Mouse (Mus musculus) neural tube, embryonic 14.5 days (tissue): Measurements from ENCODE around the gene Megf11. TPM values are rescaled to one million over a fixed set of nuclear protein-coding genes. Genes with fewer than 3 reads are reported as not detected.
"Not testable (repeated sequence)": the region's sequence is repeated elsewhere in the genome, so short reads cannot be mapped to it uniquely, and the experiment has no call there.

ENCODE experiments used
- ATAC-seq: fragments of 200-750 bp; cut with Nextera tagmentation; 2 replicates; pipeline ENCODE4 v1.8.0; 2017; ENCODE audit warnings: low read depth, mild to moderate bottlenecking, moderate TSS enrichment, moderate library complexity
- H3K27ac ChIP-seq: fragments of 300-500 bp; sonication (generic); 2 replicates; pipeline ENCODE4 v1.5.1; 2014; ENCODE audit warnings: low read depth, mild to moderate bottlenecking, control low read depth, low read length, moderate library complexity, mixed read lengths
- H3K27me3 ChIP-seq: fragments of 300-500 bp; sonication (generic); 2 replicates; pipeline ENCODE4 v1.6.1; 2014; ENCODE audit warnings: low read length; ENCODE audit not compliant: control insufficient read depth, insufficient read depth
- H3K36me3 ChIP-seq: fragments of 300-500 bp; sonication (generic); 2 replicates; pipeline ENCODE4 v1.6.1; 2014; ENCODE audit warnings: low read length, mixed read lengths; ENCODE audit not compliant: control insufficient read depth, insufficient read depth
- H3K4me1 ChIP-seq: fragments of 300-500 bp; sonication (generic); 2 replicates; pipeline ENCODE4 v1.6.1; 2014; ENCODE audit warnings: low read length; ENCODE audit not compliant: control insufficient read depth, insufficient read depth
- H3K4me2 ChIP-seq: fragments of 300-500 bp; sonication (generic); 2 replicates; pipeline ENCODE4 v1.6.1; 2014; ENCODE audit warnings: mild to moderate bottlenecking, low read depth, low read length, control low read depth
- H3K4me3 ChIP-seq: fragments of 300-500 bp; sonication (generic); 2 replicates; pipeline ENCODE4 v1.5.1; 2014; ENCODE audit warnings: low read depth, low read length, control low read depth, mixed read lengths
- H3K9ac ChIP-seq: fragments of 300-500 bp; sonication (generic); replicated peaks from 2 replicates; pipeline ENCODE4 v1.6.1; 2014; ENCODE audit warnings: low read depth, mild to moderate bottlenecking, control low read depth, low read length, mixed read lengths
- H3K9me3 ChIP-seq: fragments of 300-500 bp; sonication (generic); 2 replicates; pipeline ENCODE4 v1.6.1; 2016; ENCODE audit warnings: low read length; ENCODE audit not compliant: control insufficient read depth
- WGBS: fragments of 180-500 bp; shearing (Covaris S2); extraction: QIAGEN DNeasy Blood & Tissue Kit; methylation state at CpG from one replicate; pipeline ENCODE4 v1.1.7; 2014; 5-methylcytosine and 5-hydroxymethylcytosine counted together
- polyA plus RNA-seq: library from polyadenylated mRNA; unstranded; fragments of >200 nt; fragmentation: Nextera tagmentation; extraction: Ambion mirVana; gene quantifications from 2 replicates; pipeline ENCODE4 v1.2.1, GENCODE M21; 2014

The Megf11 gene
- polyA plus RNA-seq, 1 experiment from 2014 or later: 17.7 TPM

DNA sequence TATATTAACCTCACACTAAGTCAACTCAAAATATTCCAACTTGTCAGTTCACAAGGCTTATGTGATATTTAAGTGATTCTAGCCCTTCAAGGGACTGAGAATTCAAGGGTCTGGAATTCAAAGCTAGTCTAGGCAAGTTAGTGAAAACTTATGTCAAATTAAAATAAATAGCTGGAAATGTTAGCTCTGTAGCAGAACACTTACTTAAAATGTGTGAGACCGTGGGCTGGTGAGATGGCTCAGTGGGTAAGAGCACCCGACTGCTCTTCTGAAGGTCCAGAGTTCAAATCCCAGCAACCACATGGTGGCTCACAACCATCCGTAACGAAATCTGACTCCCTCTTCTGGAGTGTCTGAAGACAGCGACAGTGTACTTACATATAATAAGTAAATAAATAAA, 324.9 kb downstream of the Megf11 start:
- H3K27me3 ChIP-seq: not testable (repeated sequence)
- WGBS: 90% methylated on average over 3 of the region's 5 CpGs

DNA sequence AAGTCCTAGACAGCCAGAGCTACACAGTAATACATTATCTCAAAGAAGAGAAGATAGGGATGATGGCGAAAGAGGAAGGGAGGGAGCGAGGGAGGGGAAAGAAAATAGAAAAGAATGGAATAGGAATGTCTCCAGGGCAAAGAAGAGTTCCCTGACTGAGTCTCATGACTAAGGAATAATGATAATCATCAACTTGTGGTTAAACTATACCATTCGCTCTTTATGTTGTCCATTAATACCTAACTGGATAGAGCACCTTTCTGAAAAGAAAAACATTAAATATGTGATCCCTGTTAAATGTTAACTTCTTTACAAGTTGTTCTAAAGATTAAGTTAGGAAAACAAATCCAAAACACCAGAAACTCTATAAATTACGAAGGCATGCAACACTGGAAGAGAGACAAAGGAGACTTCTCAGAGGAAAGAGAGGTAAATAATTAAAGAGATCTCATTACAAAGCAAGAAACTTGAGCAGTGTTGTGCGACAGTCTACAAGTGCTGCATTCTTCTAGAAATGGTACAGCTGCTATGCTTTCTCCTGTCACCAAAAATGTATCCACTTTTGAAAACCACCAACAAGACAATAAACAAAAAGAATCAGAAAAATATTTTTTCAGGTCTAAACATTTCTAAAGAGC, 334.2 kb downstream of the Megf11 start:
- H3K27me3 ChIP-seq: no peaks in the 10 kb centered on the region
- no peak overlapping the region for H3K4me3 ChIP-seq
- no peak overlapping the region for H3K4me2 ChIP-seq
- H3K4me1 ChIP-seq: no peaks in the 10 kb centered on the region
- no peak overlapping the region for H3K9ac ChIP-seq
- H3K36me3 ChIP-seq: peaks cover 7% of the 10 kb centered on the region; the same call in 1 of the 2 replicates
- no peak for ATAC-seq
- no peak overlapping the region for H3K27ac ChIP-seq
- WGBS: 74% methylated on average over 5 of the region's 5 CpGs
- no peaks in the 10 kb centered on the region for H3K9me3 ChIP-seq

More for the DNA sequence above, 324.9 kb downstream of the Megf11 start:
- H3K36me3 ChIP-seq, H3K9me3 ChIP-seq, H3K27ac ChIP-seq, H3K4me2 ChIP-seq, H3K4me3 ChIP-seq, ATAC-seq, H3K9ac ChIP-seq, H3K4me1 ChIP-seq: not testable (repeated sequence)

DNA sequence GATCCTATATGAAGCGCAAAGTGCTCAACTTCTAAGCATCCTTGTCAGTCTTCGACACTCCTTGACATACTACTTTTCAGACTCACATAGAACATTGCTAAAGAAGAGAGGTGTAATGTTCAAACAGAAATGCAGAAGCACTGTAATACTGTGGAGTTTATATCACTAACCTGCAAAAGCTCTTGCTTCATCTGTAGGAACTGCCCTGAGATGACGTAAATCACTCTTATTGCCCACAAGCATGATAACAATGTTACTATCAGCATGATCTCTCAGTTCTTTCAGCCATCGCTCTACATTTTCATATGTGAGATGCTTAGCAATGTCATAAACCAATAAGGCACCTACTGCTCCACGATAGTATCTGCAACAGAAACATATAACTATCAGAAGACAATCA, 341.0 kb downstream of the Megf11 start:
- WGBS: 96% methylated on average over 5 of the region's 5 CpGs
- H3K27me3 ChIP-seq: no peaks in the 10 kb centered on the region
- no peak for ATAC-seq
- H3K27ac ChIP-seq: no peak overlapping the region
- no peak overlapping the region for H3K4me2 ChIP-seq
- no peak overlapping the region for H3K4me3 ChIP-seq
- H3K4me1 ChIP-seq: no peaks in the 10 kb centered on the region
- H3K9ac ChIP-seq: no peak overlapping the region
- peaks cover 21% of the 10 kb centered on the region for H3K36me3 ChIP-seq
- no peaks in the 10 kb centered on the region for H3K9me3 ChIP-seq

DNA sequence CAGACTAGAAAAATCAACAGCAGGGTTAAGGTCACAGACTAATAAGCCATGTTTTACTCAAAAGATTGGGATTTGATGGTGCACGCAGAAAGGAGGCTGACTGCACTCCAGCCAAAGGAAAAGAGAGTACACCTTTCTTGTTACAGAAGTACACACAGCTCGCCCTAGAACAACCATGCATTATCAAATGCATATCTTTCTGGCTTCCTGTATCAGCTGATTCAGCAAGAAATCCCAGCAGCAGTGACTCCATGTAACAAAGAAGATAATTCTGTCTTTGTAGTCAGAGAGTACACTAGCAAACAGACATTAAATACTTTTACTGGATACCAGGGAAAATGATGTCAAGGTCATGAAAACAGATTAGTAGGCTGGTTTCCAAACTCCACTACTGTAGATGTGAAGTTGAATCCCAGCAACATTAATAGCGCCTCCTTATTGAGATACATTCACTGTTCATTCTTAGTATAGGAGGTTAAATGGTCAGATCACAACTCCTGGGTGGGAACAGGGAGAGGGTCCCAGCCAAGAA, 345.7 kb downstream of the Megf11 start:
- no peaks in the 10 kb centered on the region for H3K27me3 ChIP-seq
- no peak overlapping the region for H3K9ac ChIP-seq
- 89% methylated on average over 3 of the region's 3 CpGs for WGBS
- no peaks in the 10 kb centered on the region for H3K9me3 ChIP-seq
- H3K36me3 ChIP-seq: peaks cover 7% of the 10 kb centered on the region; the same call in 1 of the 2 replicates
- no peak overlapping the region for H3K4me2 ChIP-seq
- H3K4me3 ChIP-seq: no peak overlapping the region
- no peak for ATAC-seq
- peaks cover 4% of the 10 kb centered on the region for H3K4me1 ChIP-seq
- H3K27ac ChIP-seq: no peak overlapping the region

DNA sequence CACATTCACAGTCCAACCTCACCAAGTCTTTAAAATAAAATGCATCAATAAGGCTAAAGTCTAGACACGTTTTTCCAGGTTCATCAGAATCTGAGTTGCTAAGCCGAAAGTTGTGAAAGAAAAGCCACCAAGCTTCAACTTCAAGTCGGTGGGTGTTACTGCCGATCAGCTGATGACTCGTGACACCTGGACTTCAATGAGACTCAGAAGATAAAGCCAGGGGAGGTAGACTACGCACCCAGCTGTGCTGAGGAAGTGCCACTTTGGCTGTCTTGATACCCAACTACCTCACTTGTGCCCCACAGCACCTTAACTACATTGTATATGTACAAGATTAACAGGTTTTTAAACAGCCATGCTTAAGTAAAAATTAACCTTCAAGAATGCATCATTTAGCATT, 348.7 kb downstream of the Megf11 start:
- ATAC-seq: no peak
- Histone ChIP-seq H3K36me3 (no peaks in the 10 kb centered on the region), H3K4me3 (no peak overlapping the region), H3K9ac (no peak overlapping the region), H3K9me3 (no peaks in the 10 kb centered on the region), H3K4me2 (no peak overlapping the region), H3K27me3 (peaks cover 2% of the 10 kb centered on the region; the same call in 1 of the 2 replicates), H3K27ac (no peak overlapping the region), H3K4me1 (peaks cover 6% of the 10 kb centered on the region)
- 87% methylated on average over 6 of the region's 6 CpGs for WGBS

DNA sequence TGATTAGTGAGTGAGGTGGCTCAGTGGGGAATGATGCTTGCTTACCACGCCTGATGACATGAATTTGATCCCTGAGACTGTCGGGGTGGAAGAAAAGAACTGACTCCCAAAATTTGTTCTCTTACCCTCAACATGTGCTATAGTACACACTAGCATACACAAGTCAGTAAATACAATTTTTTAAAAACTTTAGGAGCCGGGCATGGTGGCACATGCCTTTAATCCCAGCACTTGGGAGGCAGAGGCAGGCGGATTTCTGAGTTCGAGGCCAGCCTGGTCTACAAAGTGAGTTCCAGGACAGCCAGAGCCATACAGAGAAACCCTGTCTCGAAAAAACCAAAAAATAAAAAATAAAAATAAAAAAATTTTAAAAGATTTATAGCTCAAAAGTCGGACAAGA, 349.6 kb downstream of the Megf11 start:
- H3K36me3 ChIP-seq, H3K4me2 ChIP-seq, H3K9ac ChIP-seq, H3K27ac ChIP-seq, H3K27me3 ChIP-seq, H3K4me3 ChIP-seq, H3K4me1 ChIP-seq, H3K9me3 ChIP-seq, ATAC-seq: not testable (repeated sequence)
- WGBS: 93% methylated on average over 7 of the region's 7 CpGs

DNA sequence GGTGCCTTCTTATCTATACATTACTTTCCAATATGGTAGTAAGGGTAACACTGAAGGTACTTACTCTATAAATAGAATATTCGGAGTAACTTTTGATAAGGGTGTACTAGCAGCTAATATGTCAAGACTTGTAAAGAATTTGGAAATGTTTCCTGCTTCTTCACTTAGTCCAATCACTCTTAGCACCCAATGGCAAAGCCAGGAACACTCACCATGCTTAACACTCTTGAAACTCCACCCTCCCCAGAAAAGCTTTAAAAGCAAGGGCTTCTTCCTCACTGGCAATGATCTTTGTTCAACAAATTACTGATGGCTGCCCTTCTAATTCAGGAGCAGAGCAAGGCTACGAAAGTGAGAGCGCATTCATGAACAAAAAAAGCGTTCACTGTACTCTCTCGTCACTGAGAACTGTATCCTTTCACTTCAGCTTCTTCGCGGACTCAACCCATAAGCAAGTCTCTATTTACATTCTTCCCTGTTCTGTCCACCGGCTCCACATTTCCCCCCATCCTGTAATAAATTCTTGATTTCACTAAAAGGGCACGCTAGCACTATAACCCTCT, 350.7 kb downstream of the Megf11 start:
- Histone ChIP-seq H3K9ac (peak overlapping the region; percentile 95), H3K4me2 (peak overlapping the region; percentile 78), H3K27me3 (peaks cover 2% of the 10 kb centered on the region; the same call in 1 of the 2 replicates), H3K9me3 (no peaks in the 10 kb centered on the region), H3K4me1 (peaks cover 6% of the 10 kb centered on the region), H3K36me3 (no peaks in the 10 kb centered on the region), H3K4me3 (peak overlapping the region; percentile 96), H3K27ac (peak overlapping the region; percentile 93)
- ATAC-seq: no peak
- 12% methylated on average over 9 of the region's 9 CpGs for WGBS

DNA sequence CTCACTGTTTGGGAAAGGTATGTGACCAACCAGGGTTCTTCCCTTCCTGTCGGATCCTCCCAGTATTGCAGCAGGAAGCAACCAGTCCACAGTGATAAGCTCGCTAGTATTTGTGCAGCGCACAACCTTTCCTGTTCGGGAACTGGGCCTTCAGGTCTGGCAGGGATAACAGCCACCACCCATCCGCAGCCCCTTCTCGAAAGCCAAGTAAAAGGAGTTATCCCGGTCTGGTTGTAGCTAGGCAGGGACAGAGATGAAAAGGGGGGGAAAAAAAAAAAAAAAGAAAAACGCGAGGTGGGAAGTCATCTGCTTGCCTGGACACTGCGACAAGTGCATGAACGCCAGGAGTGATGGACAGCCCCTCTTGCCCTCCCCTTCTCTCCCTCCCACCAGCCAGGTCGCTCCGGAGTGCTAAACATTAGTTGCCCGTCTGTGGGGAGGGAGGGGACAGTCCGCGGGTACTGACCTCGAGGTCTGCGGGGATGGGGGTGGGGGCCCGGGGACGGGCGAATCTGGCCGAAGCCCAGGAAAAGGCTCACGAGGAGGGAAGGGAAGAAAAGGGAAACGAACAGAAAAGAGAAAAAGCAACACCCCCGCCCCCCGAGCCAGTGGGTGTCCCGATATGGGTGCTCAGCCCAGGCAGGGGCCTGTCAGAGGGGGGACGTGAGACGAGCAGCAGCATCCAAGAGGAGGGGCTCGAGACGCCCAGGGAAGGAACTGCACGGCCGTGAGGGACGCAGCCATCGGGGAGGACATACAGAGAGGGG, 351.4 kb downstream of the Megf11 start:
- Histone ChIP-seq H3K4me1 (peaks cover 6% of the 10 kb centered on the region), H3K36me3 (no peaks in the 10 kb centered on the region), H3K27me3 (peaks cover 2% of the 10 kb centered on the region; the same call in 1 of the 2 replicates), H3K9ac (peak overlapping the region; percentile 95), H3K9me3 (no peaks in the 10 kb centered on the region), H3K27ac (peak overlapping the region; percentile 93), H3K4me2 (peak overlapping the region; percentile 78), H3K4me3 (peak overlapping the region; percentile 96)
- WGBS: under 1% methylated on average over 33 of the region's 35 CpGs
- peak; percentile 79 for ATAC-seq
